Mouse (Mus musculus): ENCODE measurements at regions not wholly inside any gene's neighbourhood (a gene's known extent, or its start where the extent isn't known, plus 50 kb on each side); places are given as distances from the start of the nearest gene placed in this dataset.

DNA sequence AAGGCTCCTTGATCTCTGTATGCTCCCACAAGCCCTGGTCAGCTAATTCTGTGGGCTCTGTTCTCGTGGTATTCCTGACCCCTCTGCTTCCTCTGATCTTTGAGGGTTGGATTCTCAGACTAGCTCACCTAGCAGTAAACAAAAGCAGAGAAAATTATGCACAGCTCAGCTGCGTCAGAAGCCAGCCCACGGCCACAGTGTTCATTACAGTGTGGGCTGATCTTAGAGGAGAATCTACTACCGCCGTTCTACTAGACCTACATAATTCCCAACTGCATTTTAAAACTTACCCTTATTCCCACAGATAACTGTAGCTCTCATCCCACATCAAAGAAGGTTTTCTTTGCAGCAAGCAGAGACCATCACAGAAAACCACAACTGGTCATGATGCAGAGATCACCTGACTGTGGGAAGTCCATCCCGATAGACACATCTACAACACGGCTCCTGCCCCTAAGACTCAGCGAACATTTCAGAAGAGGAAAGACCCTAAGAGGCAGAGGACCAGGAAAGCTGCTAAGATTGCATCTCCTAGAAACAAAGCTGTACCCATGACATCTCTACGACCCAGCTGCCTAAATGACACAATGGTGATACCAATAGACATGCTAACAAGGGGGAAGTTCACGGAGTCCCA is 49.8 kb upstream of the Ralgps2 start:
- DNase-seq (ENCODE audit: low read depth), result no peak
- no peak for TF ChIP-seq CTCF (IDR thresholded peaks at IDR 0.05; ENCODE audit: borderline replicate concordance, extremely low read depth, insufficient read depth, insufficient read length)
- no peak for TF ChIP-seq POLR2A (IDR thresholded peaks at IDR 0.05; ENCODE audit: borderline replicate concordance, extremely low read depth, insufficient read depth, insufficient read length, poor library complexity, severe bottlenecking)

Data from brain, embryonic 14.5 days (tissue).